Mouse (Mus musculus): ENCODE data around the gene Zfp697.

Gene Zfp697

DNA sequence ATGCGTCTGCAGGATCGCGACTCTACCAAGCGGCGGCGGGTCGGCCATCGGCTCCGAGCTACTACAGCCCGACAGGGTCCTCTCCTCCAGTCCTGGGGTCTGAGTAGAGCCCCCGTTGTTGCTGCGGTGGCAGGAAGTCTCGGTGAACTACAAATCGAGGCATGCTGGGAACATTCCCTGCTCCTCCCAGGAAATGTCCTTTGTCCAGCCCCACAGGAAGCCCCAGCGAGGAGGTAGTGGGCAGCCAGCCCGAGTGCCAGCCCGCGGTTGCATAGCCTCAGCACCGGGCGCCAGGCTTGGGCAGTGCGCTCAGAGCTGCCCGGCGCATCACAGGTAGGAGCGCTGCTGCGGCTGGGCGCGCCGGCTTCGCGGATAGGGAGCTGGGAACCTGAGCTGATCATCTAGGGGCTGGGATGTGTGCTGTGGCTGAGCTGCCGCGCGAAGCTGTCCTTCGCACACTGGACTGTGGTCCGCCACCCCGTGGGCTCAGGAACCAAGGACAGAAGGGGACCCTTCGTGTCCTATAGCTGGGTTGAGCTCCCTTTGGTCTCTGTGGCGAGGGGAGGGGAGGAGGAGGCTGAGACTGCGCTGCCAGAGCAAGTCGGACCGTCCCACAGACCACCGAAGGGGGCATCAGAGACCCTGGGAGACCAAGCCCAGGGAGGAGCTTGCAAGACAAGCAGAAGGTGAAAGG is at the start of gene Zfp697:
Zfp697 (plus strand) TSS at position 216 of the 694 bp plus-strand sequence.
- no peak for DNase-seq (ENCODE audit: low spot score)

- DNase-seq (ENCODE audit: low spot score): no peak
These were observed 48.3 kb upstream of the Zfp697 start for GRCm38 (mm10) chr3:98334010-98334409.

DNA sequence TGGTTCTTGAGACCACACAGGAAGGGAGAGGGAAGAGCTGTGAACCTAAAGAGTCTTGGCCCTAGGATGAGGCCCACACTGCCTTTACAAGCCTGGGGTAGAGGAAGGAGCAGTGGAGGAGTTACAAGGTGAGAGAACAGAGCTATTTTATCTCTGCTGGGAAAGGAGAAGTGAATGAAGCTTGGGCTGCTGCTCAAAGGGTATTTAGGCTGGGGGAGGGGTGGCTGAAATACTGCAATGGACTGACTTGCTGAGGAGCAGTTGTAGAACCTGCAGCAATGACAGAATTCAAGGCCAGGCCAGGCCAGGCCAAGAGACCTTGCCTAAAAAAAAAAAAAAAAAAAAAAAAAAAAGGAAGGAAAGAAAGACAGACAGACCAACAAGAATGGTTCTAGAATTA is 46.9 kb upstream of the Zfp697 start:
- DNase-seq (ENCODE audit: low spot score): no peak

- peak; percentile 31 for DNase-seq (ENCODE audit: low spot score)
These were observed 46.4 kb upstream of the Zfp697 start for GRCm38 (mm10) chr3:98335886-98336285.

DNA sequence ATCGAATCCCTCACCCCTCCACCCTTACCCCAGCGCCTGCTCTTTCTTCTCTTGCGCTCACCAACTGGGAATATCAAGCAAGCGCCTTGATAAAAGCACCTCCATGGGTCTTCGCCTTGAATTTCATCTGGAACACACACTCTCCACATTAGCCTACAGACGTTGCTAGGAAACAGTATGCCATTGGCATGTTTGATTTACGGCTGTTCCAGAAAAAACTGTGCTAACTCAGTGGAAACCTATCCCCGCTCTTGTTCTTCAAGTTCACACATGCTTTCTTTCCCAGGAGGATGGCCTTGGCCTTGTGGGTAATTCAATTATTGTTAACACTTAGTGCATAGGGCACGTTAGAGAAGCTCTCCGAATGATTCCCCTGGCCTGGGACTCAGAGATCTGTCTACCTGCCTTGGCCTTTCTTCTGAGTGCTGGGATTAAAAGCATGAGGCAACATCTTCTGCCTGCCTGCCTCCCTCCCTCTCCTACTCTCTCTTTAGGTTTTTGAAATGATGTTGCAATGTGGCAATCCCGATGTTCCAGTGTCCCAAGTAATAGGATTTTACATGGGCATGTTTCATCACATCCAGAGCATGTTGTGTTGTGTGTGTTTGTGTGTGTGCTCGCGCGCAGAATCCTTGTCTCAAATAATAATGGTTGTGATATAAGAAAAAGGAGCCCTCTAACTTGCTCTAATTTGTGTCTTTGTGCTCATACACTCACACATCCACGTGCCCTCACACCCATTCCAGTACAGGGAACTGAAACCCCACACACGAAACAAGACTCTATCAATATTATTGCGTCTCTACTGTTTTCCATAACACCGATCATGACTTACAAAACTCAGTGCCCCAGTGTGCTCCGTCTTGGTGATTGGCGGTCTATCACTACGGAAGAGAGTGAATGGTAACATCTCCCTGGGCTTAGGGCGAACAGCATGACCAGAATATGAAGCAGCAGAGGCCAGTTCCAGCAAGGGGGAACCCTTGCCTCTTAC is 45.3 kb upstream of the Zfp697 start:
- no peak for DNase-seq (ENCODE audit: low spot score)

- peak; percentile 34 for DNase-seq (ENCODE audit: low spot score)
These were observed 43.6 kb upstream of the Zfp697 start for GRCm38 (mm10) chr3:98338584-98339041.

- peak; percentile 54 for DNase-seq (ENCODE audit: low spot score)
These were observed 43.1 kb upstream of the Zfp697 start for GRCm38 (mm10) chr3:98339097-98339705.

DNA sequence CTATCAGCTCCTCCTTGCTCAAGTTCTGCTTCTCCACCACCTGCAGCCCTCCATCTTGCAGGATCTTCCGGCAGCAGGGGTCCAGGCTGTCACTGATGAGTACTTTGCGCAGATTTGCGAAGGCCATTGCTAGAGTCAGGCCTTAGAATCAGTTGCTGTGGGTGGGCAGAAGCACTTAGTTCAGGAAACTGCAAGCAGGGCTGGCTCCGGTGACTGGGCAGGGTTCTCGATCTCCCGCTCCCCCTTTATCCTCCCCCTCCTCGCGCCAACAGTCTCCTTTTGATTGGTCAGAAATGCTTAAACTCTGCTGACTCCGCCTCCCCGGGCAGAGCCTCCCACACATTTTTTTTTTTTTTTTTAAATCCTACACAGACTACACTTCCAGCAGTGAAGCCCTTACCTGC is 42.6 kb upstream of the Zfp697 start, which contains the start of gene Phgdh:
Phgdh (minus strand) TSS at position 285 of the 404 bp plus-strand sequence.
- peak; percentile 82 for DNase-seq (ENCODE audit: low spot score)

DNA sequence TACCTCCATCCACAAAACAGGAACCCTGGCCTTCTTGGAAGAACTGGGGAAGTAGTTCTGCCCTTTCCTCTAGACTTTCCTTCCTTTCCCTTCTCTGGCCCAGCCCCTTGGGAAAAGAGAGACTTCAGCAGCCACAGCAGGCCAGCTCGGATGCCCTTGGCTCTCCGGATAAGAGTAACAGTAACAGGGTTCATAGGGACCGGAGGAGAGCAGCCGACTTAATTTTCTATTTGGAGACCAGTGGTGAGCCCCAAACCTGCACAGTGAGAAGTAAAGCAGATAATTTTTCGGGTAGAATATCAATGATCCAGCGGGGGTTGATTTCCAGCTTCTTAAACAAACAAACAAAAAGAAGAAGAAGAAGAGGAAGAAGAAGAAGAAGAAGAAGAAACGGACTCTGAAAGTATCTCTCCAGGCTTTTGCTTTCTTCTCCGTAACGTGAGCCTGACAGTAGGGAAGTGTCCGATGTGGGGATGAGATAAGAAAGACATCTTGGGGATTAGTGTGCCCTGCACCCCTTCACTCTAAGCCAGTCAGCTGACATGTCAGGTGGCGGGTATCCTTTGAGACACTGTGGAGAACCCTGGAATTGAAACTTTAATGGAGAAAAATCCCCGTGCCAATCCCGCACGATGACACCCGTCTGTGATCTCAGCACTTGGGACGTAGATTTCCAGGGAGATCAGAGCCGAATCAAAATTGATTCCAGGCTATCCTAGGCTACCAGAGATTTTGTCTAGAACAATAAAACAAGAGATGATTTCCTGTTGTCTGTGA is 41.3 kb upstream of the Zfp697 start:
- DNase-seq (ENCODE audit: low spot score): no peak

DNA sequence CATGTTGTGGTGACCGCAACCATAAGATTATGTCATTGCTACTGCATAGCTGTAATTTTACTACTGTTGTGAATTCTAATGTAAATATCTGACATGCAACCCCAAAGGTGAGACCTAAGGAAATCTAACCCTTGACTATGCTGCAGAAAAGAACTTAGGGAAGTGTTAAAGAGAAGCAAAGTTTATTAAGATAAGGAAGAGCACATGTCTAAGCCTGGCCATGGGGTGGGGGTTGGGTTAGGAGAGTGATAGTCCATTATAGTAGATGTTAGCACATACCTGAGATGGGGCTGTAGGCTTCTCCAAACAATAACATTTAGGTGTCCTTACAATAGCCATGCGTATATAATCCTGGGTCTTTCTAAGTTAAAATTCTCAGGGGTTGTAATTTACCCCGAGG is 39.0 kb upstream of the Zfp697 start:
- no peak for DNase-seq (ENCODE audit: low spot score)

DNA sequence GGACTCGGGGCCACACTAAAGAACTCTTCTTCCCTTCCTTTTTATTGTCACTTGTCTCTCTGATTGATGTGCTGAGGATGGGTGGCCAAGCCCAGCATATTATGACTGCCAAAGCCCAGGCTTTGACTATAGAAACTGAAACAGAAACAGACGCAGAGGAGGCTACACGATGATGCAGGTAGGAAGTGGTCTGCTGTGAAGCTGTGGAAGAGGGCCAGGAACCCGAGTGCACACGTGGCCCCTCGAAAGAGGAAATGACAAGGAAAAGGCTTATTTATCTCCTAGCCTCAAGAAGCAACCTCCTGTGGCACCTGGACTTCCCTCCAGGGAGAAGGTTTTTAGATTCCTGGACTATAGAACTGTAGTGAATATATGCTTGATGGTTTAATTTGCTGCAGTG is 34.2 kb upstream of the Zfp697 start:
- peak; percentile 89 for DNase-seq (ENCODE audit: low spot score)

DNA sequence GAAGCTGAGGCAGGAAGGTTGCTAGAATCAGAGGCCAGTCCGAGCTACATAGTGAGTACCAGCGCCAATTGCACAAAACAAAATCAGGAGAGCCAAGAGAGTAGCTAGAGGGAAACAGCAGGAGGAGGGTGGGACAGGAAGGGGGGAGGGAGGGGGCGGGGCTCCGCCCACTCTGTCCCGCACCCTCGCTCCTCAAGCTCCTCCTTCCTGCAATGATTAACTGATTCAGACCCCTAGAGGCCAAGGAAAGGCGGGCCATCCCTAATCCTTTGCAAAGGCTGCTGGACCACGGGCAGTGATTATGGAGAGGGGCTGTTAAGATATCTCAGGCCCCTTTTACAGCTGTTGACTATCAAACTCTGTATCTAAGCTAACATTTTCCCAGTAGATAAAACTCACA is 33.6 kb upstream of the Zfp697 start:
- peak; percentile 30 for DNase-seq (ENCODE audit: low spot score)

DNA sequence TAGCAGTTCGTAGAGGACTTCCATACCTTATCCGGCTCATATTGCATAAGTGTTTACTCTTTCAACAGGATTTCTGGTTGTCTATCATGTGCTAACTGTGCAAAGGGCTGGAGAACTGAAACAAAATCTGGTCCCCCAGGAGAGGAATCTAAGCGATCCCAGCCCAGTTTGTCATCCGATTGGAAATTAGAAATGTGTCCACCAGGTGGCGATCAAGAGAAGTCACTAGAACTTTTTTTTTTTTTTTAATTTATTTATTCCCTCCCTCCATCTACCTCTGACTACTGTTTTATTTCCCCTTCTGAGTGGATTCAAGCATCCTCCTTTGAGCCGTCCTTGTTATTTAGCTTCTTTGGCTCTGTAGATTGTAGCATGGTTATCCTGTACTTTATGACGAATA is 28.4 kb upstream of the Zfp697 start:
- peak; percentile 49 for DNase-seq (ENCODE audit: low spot score)

DNA sequence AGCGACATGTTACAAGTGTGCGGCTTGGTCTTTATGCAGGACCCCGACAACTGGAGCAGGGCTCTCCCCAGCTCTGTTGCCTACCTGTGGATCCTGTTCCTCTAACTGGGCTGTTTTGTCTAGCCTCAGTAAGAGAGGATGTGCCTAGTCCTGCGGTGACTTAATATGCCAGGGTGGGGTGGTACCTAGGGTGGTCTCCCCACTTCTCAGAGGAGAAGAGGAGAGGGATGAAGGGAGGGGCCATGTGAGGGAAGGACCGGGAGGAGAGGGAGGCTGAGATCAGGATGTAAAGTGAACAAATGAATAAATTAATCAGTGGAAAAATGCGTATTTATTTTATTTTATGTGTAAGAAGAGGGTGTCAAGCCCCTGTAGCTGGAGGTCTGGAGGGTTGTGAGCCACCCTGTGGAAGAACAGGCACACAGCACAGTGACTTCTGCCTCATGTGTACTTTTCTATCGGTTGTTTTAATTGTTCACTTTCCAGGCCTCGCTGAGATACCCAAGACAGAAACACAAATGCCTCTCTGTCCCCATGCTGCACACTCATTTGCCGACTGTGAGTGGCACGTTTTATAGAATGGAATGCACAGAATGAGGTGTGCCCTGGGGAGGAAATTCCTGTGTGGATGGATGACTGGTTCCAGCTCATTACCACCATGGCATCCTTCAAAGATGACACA is 26.8 kb upstream of the Zfp697 start:
- DNase-seq (ENCODE audit: low spot score): no peak

DNA sequence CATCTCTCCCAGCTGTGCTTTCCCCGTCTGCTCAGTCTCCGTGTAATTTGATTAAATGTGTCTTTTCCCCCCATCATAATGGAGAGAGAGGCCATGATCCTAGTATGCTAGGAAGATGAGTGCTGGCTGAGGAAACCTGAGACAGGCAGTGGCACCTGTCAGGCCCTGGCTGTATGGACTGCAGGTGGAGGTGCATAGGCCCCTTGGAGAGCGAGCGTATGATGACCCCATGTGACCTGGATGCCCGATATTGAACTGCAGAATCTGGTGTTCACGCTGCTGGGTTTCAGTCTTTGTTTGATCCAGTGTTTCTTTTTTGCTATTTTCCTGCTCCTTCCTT is 26.3 kb upstream of the Zfp697 start:
- no peak for DNase-seq (ENCODE audit: low spot score)

DNA sequence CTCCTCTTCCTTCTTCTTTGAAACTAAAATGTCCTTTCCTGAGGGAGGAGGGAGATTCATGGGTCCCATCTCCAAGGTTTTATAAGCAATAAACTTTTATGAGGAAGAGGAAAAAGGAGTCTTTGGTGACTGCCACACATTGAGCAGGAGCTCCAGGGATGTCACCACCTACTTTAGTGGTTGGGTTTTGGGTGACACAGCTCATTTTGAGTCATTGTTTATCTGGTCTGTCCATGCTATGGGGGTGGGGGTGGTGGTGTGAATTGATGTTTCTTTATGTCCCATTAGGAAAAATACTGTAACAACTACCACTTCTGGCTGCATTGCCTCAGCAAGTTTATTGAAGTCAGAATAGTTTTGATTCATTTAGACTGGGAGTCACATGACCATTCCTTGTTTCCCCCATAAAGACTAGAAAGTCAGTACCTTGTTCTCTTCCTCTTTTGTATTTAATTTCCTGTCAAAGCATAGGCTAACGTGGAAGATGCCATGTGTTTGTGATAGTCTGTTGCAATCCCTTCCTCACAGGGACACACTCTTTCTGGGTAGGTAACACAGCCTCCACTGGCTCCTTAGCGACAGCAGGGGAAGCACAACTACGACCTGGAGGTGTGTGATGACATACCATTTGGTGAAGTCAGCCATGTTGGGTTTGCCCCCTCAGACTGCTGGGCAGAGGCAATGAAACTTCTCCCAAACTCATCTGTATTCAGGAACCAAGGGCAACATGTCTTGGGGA is 25.5 kb upstream of the Zfp697 start:
- DNase-seq (ENCODE audit: low spot score): no peak

DNA sequence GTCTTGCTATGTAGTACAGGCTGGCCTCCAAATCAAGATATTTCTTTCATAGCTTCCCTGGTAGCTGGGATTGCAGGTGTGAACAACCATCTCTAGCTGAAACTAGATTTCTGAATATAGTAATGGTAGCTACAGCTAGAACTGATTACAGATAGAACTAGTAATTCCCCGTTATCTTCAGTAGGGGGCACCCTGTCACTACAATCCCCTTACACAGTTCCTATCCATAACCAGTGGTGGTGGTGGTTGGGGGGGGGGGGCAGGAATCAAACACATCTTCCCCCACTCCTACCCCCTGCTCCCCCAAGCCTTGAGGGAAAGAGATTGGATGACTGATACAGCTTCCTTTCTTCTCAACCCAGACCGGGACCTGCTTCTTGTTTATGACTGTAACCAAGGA is 19.5 kb upstream of the Zfp697 start:
- no peak for DNase-seq (ENCODE audit: low spot score)

GRCm38 (mm10) chr3:98366086-98366485 is 16.2 kb upstream of the Zfp697 start:
- no peak for DNase-seq (ENCODE audit: low spot score)

DNA sequence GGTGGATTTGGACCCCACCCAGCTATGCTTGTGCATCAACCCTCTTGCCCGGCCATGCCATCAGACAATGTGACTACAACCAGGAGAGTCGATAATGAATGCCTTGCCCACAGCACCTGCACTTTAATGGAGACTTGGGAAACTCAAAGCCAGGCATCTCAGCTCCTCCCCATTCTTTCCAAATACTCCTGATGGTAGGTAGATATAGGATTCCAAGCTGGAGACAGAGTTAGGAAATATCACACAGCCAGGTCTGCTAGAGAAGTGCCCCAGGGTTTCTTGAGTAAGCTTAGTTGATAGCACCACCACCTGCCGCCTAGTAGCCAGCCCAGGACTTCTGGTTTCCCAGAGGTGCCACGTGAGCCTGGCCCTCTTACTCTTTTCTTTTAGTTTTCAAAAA is 15.4 kb upstream of the Zfp697 start:
- DNase-seq (ENCODE audit: low spot score): no peak

DNA sequence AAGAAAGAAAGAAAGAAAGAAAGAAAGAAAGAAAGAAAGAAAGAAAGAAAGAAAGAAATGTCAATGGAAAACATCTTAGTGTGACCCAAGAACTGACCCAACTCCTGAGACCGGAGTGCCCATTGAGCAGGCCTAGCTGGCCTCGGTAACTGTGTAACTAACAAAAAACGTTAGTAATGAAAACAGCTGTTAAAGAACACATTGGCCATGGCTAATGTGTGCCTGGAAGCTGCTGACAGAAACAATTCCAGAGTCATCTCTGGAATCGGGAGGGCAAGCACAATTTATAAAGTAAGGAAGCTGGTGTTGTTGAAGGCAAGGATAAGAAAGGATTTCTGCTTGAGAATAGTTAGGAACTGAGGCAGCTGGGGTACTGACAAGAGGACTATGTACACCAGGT is 14.0 kb upstream of the Zfp697 start:
- no peak for DNase-seq (ENCODE audit: low spot score)

- no peak for DNase-seq (ENCODE audit: low spot score)
These were observed 13.5 kb upstream of the Zfp697 start for GRCm38 (mm10) chr3:98368776-98369175.

Data from T-cell, adult 2 months (primary cell).